Mouse (Mus musculus): ENCODE data around the gene Agap1. TPM values are rescaled to one million over a fixed set of nuclear protein-coding genes. Genes with fewer than 3 reads are reported as not detected.

The Agap1 gene
- polyA plus RNA-seq, 1 experiment = 12.1 TPM

DNA sequence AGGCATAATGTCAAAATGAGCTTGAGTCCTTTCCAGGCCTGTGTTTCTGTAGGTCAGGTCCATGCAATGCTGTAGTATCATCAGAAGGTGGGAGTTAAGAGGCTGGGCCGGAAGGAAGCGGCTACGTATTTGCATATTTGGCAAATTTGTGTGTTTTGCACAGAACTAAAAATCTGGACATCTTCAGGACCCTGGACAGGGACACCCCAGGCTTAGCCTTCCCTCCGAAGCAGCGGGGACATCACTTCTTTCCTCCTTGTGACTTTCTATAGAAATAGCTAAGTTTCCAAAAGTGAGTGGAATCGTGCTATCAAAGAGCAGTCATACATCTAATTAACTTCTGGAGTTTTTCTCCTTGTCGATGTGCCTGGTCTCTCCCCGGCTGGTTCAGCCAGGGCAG, 327.3 kb downstream of the Agap1 start:
- TF ChIP-seq POLR2A (IDR thresholded peaks at IDR 0.05; ENCODE audit: borderline replicate concordance, control insufficient read depth, low read depth, low read length) = no peak
- TF ChIP-seq CTCF (IDR thresholded peaks at IDR 0.05; ENCODE audit: control insufficient read depth, insufficient read depth, low read length) = no peak
- Histone ChIP-seq H3K4me3 (replicated peaks; ENCODE audit: control insufficient read depth, low read depth, low read length) (no peak overlapping the region), H3K27ac (ENCODE audit: control insufficient read depth, insufficient read depth, low read depth, low read length, poor library complexity) (no peak overlapping the region), H3K4me1 (ENCODE audit: control insufficient read depth, insufficient read depth, low read length) (no peaks in the 10 kb centered on the region)
- 75% methylated on average over 8 of the region's 8 CpGs for WGBS

DNA sequence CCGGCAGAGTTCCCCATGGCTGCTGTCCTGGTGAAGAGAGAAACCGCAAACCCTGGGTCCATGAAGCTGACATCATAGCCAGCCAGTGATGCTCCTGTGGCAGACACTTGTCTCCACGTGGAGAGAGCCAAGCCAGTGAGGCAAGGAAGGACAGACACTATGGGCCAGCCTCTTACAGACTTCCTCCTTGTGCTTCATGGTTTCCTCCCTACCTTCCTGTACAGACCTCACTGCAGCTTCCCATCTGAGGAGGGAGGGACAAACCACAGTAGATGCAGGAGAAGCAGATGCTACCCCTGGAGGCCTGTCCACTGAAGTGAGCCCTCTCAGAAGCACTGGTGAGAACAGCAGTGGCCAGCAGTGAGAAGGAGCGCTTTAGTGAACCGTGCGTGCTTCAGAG, 332.2 kb downstream of the Agap1 start:
- H3K4me1 ChIP-seq (ENCODE audit: control insufficient read depth, insufficient read depth, low read length) = no peaks in the 10 kb centered on the region
- 53% methylated on average over 6 of the region's 6 CpGs for whole genome bisulfite sequencing
- TF ChIP-seq POLR2A (IDR thresholded peaks at IDR 0.05; ENCODE audit: borderline replicate concordance, control insufficient read depth, low read depth, low read length) = no peak
- no peak for TF ChIP-seq CTCF (IDR thresholded peaks at IDR 0.05; ENCODE audit: control insufficient read depth, insufficient read depth, low read length)
- H3K4me3 ChIP-seq (replicated peaks; ENCODE audit: control insufficient read depth, low read depth, low read length) = no peak overlapping the region
- no peak overlapping the region for H3K27ac ChIP-seq (ENCODE audit: control insufficient read depth, insufficient read depth, low read depth, low read length, poor library complexity)

DNA sequence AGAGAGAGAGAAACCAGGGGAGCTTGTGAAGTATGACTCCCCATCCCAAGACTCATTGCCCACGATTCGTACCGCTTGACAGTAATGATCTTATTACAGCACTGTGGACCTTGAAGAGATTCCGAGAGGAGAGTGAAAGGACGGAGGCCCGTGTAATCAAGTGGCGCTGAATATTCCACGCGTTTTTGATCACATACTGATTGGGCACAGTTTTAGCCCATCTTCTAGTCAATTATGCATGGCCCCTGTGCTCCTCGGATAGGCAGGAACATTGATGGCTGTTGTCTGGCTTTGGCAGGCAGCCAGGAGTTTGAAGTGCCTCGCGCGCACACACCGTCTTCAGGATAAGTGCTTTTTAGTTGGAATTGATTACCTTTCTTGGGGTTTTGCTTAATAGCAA, 344.1 kb downstream of the Agap1 start:
- TF ChIP-seq POLR2A (IDR thresholded peaks at IDR 0.05; ENCODE audit: borderline replicate concordance, control insufficient read depth, low read depth, low read length) (no peak), CTCF (IDR thresholded peaks at IDR 0.05; ENCODE audit: control insufficient read depth, insufficient read depth, low read length) (no peak)

DNA sequence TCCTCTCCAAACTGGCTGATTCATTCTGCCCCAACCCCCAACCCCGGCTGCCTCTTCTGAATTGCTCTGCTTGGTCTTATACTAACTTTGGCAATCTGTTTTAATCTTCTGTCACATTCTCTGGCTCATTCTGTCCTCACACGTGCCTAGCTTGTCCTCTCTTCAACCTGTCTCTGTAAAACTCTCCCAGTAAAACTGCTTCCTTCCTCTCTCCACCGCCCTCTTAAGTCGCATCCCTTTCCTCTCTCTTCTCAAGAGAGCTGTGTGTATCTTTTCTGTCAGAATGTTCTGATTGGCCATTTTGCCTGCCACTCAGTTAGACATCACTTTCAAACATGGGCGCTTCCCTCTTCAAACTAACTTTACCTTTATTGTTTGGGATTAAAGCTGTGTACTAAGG, 346.9 kb downstream of the Agap1 start:
- H3K27ac ChIP-seq (ENCODE audit: control insufficient read depth, insufficient read depth, low read depth, low read length, poor library complexity) = no peak overlapping the region
- no peaks in the 10 kb centered on the region for H3K4me1 ChIP-seq (ENCODE audit: control insufficient read depth, insufficient read depth, low read length)
- no peak overlapping the region for H3K4me3 ChIP-seq (replicated peaks; ENCODE audit: control insufficient read depth, low read depth, low read length)
- WGBS = 68% methylated on average over 5 of the region's 5 CpGs
- TF ChIP-seq CTCF (IDR thresholded peaks at IDR 0.05; ENCODE audit: control insufficient read depth, insufficient read depth, low read length) (no peak), POLR2A (IDR thresholded peaks at IDR 0.05; ENCODE audit: borderline replicate concordance, control insufficient read depth, low read depth, low read length) (no peak)

More for the DNA sequence above, 344.1 kb downstream of the Agap1 start:
- Histone ChIP-seq H3K27ac (ENCODE audit: control insufficient read depth, insufficient read depth, low read depth, low read length, poor library complexity) (no peak overlapping the region), H3K4me3 (replicated peaks; ENCODE audit: control insufficient read depth, low read depth, low read length) (no peak overlapping the region), H3K4me1 (ENCODE audit: control insufficient read depth, insufficient read depth, low read length) (no peaks in the 10 kb centered on the region)
- WGBS = 94% methylated on average over 14 of the region's 14 CpGs

DNA sequence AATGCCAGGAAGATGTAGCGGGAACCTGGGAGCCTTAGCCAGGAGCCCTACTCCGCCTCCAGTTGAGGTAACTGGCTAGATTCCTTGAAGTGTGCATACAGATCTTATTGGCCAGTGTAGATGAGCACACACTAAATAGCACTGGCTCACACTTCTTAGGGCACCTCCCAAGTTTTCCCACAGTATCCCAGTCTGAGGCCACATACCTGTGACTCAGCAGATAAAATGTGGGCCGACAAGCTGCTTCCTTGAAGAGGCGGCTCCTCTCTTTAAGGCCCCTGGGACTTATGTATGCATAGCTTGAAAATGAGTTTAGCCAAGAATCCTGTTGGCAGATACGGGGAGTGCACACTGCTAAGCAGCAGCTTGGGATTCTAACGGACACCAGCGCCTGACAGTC, 350.4 kb downstream of the Agap1 start:
- 89% methylated on average over 7 of the region's 7 CpGs for WGBS
- Histone ChIP-seq H3K4me1 (ENCODE audit: control insufficient read depth, insufficient read depth, low read length) (no peaks in the 10 kb centered on the region), H3K4me3 (replicated peaks; ENCODE audit: control insufficient read depth, low read depth, low read length) (no peak overlapping the region), H3K27ac (ENCODE audit: control insufficient read depth, insufficient read depth, low read depth, low read length, poor library complexity) (no peak overlapping the region)
- TF ChIP-seq POLR2A (IDR thresholded peaks at IDR 0.05; ENCODE audit: borderline replicate concordance, control insufficient read depth, low read depth, low read length) (no peak), CTCF (IDR thresholded peaks at IDR 0.05; ENCODE audit: control insufficient read depth, insufficient read depth, low read length) (no peak)

DNA sequence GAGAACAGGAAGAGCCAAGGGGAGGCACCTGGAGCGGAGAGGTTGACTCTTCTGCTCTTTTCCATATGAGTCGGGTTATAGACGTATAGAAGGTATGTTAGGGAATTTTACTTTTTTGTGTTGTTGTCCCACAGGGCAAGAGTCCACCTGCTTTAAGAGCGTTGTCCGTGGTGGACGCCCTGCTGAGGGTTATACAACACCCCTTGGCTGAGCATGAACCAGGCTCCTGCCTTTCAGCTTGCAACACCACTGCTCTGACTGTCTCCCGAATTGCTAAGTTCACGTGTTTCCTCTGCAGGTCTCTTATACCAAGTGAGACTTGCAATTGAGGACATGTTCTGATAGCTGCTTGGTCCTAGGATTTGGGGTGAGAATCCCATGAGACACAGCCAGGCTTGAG, 358.2 kb downstream of the Agap1 start:
- TF ChIP-seq POLR2A (IDR thresholded peaks at IDR 0.05; ENCODE audit: borderline replicate concordance, control insufficient read depth, low read depth, low read length) = no peak
- no peak for TF ChIP-seq CTCF (IDR thresholded peaks at IDR 0.05; ENCODE audit: control insufficient read depth, insufficient read depth, low read length)
- H3K4me1 ChIP-seq (ENCODE audit: control insufficient read depth, insufficient read depth, low read length) = no peaks in the 10 kb centered on the region
- WGBS = 87% methylated on average over 8 of the region's 8 CpGs
- H3K4me3 ChIP-seq (replicated peaks; ENCODE audit: control insufficient read depth, low read depth, low read length) = no peak overlapping the region
- no peak overlapping the region for H3K27ac ChIP-seq (ENCODE audit: control insufficient read depth, insufficient read depth, low read depth, low read length, poor library complexity)

DNA sequence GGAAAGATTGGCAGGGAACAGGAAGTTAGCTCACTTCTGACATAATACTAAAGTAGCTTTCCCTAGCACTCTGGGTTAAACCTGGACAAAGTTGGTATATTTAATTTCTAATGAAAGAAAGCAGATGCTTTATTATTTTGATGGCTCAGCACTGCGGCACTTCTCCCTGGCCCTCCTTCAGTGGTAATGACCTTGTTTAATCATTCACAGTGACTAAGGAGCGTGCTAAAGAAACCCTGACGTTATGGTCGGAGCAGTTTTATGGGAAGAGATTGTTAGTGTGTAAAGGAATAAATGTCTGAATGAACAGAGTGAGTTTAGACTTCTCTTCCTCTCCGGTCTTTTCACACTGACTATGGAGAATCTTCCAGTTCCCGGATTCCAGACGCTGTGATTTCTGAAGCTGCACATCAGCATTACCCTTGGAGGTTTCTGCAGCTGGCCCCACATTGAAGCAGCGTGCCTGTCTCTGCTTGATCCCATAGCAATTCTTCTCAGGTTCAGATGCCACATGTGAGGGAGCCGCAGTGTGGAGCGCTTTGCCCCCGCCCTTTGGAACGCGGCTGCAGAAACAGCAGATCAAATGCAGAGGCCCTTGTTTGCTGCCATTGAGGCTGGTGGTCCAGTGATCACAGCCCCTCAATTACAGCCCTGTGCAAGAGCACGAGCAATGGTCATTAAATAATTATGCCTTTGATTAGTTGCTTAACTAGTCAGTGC, 362.0 kb downstream of the Agap1 start:
- H3K27ac ChIP-seq (ENCODE audit: control insufficient read depth, insufficient read depth, low read depth, low read length, poor library complexity) = no peak overlapping the region
- no peaks in the 10 kb centered on the region for H3K4me1 ChIP-seq (ENCODE audit: control insufficient read depth, insufficient read depth, low read length)
- H3K4me3 ChIP-seq (replicated peaks; ENCODE audit: control insufficient read depth, low read depth, low read length) = no peak overlapping the region
- TF ChIP-seq POLR2A (IDR thresholded peaks at IDR 0.05; ENCODE audit: borderline replicate concordance, control insufficient read depth, low read depth, low read length) (no peak), CTCF (IDR thresholded peaks at IDR 0.05; ENCODE audit: control insufficient read depth, insufficient read depth, low read length) (no peak)
- 89% methylated on average over 14 of the region's 14 CpGs for WGBS

DNA sequence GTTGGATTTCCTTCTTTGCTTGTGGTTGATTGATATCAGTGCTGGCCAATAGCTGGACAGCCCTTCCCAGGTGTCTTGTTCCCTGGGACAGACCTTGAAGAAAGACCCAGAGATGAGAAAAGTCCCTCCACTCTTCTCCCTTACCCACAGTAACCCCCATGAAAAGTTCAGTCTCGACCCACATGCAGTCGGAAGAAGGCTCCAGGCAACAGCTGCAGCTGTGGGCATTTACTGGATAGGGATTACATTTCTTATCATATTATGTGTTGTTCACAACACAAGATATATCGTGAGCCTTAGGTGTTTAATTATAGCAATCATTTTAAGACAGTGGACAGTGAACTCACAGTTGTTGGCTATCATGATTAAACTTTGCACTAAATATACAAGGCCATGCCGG, 367.2 kb downstream of the Agap1 start:
- H3K4me1 ChIP-seq (ENCODE audit: control insufficient read depth, insufficient read depth, low read length) = no peaks in the 10 kb centered on the region
- H3K4me3 ChIP-seq (replicated peaks; ENCODE audit: control insufficient read depth, low read depth, low read length) = no peak overlapping the region
- no peak for TF ChIP-seq CTCF (IDR thresholded peaks at IDR 0.05; ENCODE audit: control insufficient read depth, insufficient read depth, low read length)
- no peak for TF ChIP-seq POLR2A (IDR thresholded peaks at IDR 0.05; ENCODE audit: borderline replicate concordance, control insufficient read depth, low read depth, low read length)
- WGBS = 86% methylated on average over 4 of the region's 4 CpGs
- no peak overlapping the region for H3K27ac ChIP-seq (ENCODE audit: control insufficient read depth, insufficient read depth, low read depth, low read length, poor library complexity)

DNA sequence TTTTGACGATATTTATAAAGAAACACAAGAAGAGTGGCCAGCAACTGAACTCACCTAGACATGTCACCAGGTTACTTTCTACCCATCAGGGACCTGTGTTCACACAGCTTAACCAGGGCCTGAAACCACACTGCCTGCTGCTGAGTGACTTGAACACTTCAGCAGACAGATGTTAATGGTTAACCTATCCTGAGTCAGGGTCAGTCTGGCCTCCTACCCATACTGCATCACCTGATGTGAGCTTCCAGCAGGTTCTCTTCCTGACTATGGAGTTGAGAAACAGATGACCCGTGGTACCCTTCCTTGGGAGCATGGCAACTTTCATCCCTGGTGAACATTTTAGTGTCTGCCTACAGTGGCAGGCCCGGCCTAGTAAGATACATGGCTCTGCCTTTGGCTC, 367.8 kb downstream of the Agap1 start:
- WGBS = 81% methylated on average over 3 of the region's 3 CpGs

More for the DNA sequence above, 367.8 kb downstream of the Agap1 start:
- no peak for TF ChIP-seq POLR2A (IDR thresholded peaks at IDR 0.05; ENCODE audit: borderline replicate concordance, control insufficient read depth, low read depth, low read length)
- TF ChIP-seq CTCF (IDR thresholded peaks at IDR 0.05; ENCODE audit: control insufficient read depth, insufficient read depth, low read length) = no peak
- Histone ChIP-seq H3K27ac (ENCODE audit: control insufficient read depth, insufficient read depth, low read depth, low read length, poor library complexity) (no peak overlapping the region), H3K4me1 (ENCODE audit: control insufficient read depth, insufficient read depth, low read length) (no peaks in the 10 kb centered on the region), H3K4me3 (replicated peaks; ENCODE audit: control insufficient read depth, low read depth, low read length) (no peak overlapping the region)

All from bone marrow, adult 2 months (tissue).